Mouse (Mus musculus) thymus, adult 18-20 months (tissue): ENCODE measurements around the gene Ippk.

Experiments used
- DNase-seq, 2 experiments: peaks; one replicate each; pipeline ENCODE4 v3.0.0; 2022; ENCODE audit warnings: mixed read lengths in 2 of 2

Gene Ippk

GRCm38 (mm10) chr13:49433268-49434029, 12.4 kb downstream of the Ippk start:
- DNase-seq: no peak

GRCm38 (mm10) chr13:49435745-49436144, 14.7 kb downstream of the Ippk start:
- no peak for DNase-seq

GRCm38 (mm10) chr13:49436170-49436569, 15.1 kb downstream of the Ippk start:
- DNase-seq: no peak

GRCm38 (mm10) chr13:49444451-49444850, 23.4 kb downstream of the Ippk start:
- no peak for DNase-seq

- DNase-seq: peak; percentile 24 to 26
Observed at GRCm38 (mm10) chr13:49449318-49449749, 28.3 kb downstream of the Ippk start.

- DNase-seq: no peak
Observed at GRCm38 (mm10) chr13:49460276-49460675, 39.2 kb downstream of the Ippk start.

- DNase-seq: no peak
Observed at GRCm38 (mm10) chr13:49460692-49461414, 39.8 kb downstream of the Ippk start.

- no peak for DNase-seq
Observed at GRCm38 (mm10) chr13:49461458-49462132, 40.5 kb downstream of the Ippk start.

- DNase-seq: no peak
Observed at GRCm38 (mm10) chr13:49462921-49463320, 41.9 kb downstream of the Ippk start.

GRCm38 (mm10) chr13:49465875-49466274, 44.8 kb downstream of the Ippk start:
- DNase-seq: no peak

- DNase-seq: no peak
Observed at GRCm38 (mm10) chr13:49466393-49467075, 45.5 kb downstream of the Ippk start.

- no peak for DNase-seq
Observed at GRCm38 (mm10) chr13:49467585-49467984, 46.5 kb downstream of the Ippk start.

- DNase-seq: no peak
Observed at GRCm38 (mm10) chr13:49469002-49469401, 48.0 kb downstream of the Ippk start.

GRCm38 (mm10) chr13:49470319-49470718, 49.3 kb downstream of the Ippk start:
- DNase-seq: no peak

GRCm38 (mm10) chr13:49470806-49471205, 49.8 kb downstream of the Ippk start:
- DNase-seq: no peak

GRCm38 (mm10) chr13:49471981-49472675, 51.1 kb downstream of the Ippk start:
- DNase-seq: no peak

GRCm38 (mm10) chr13:49472676-49473005, 51.6 kb downstream of the Ippk start:
- no peak for DNase-seq

GRCm38 (mm10) chr13:49477887-49478286, 56.8 kb downstream of the Ippk start:
- no peak for DNase-seq

- DNase-seq: no peak
Observed at GRCm38 (mm10) chr13:49478851-49479374, 57.9 kb downstream of the Ippk start.

GRCm38 (mm10) chr13:49479399-49479798, 58.4 kb downstream of the Ippk start:
- no peak for DNase-seq

- peak in 1 of 2 experiments; percentile 4 for DNase-seq
Observed at GRCm38 (mm10) chr13:49480057-49480456, 59.0 kb downstream of the Ippk start.

GRCm38 (mm10) chr13:49480551-49480950, 59.5 kb downstream of the Ippk start:
- no peak for DNase-seq
